Mouse (Mus musculus) right cerebral cortex, postnatal 4 days (tissue): Measurements from ENCODE around the gene Rsl1d1.
"Not testable (repeated sequence)": the region's sequence is repeated elsewhere in the genome, so short reads cannot be mapped to it uniquely, and the experiment has no call there.

ENCODE experiments used
- DNase-seq: peaks from one replicate; pipeline ENCODE4 v3.0.0-alpha.2; 2022

Gene Rsl1d1

GRCm38 (mm10) chr16:11157721-11158120, 45.4 kb downstream of the Rsl1d1 start:
- DNase-seq: not testable (repeated sequence)

GRCm38 (mm10) chr16:11154500-11154899, 48.6 kb downstream of the Rsl1d1 start:
- no peak for DNase-seq

- DNase-seq: peak; percentile 100
These were observed 59.2 kb downstream of the Rsl1d1 start for GRCm38 (mm10) chr16:11143706-11144483.
